ENCODE assay signal across 8 mouse cellular contexts in genomic region chr1:178319295-178320037, GRCm38 (mm10). TPM values are rescaled to one million over a fixed set of nuclear protein-coding genes. Genes with fewer than 3 reads are reported as not detected.
DNase-seq lines count a peak whose midpoint lies in the region; ATAC-seq lines count a peak whose summit lies in the region.

No protein-coding gene starts in this region.

- DNase-seq in left cerebral cortex, adult 18-20 months (ENCODE audit: low spot score in 2 of 2), result peak; percentile 18 to 33
- no peak for DNase-seq in left cerebral cortex, postnatal 25 days (ENCODE audit: low spot score in 2 of 2)
- peak; percentile 67 for DNase-seq in NIH3T3 (ENCODE audit: low read depth)
- DNase-seq in embryo, embryonic 11 days, result peak; percentile 58
- DNase-seq in gastrocnemius, postnatal 36 days, result no peak

- no peaks in the 10 kb centered on the region for H3K27me3 ChIP-seq in hindbrain, embryonic 13.5 days
- H3K27me3 ChIP-seq in liver, embryonic 15.5 days, result no peaks in the 10 kb centered on the region
- no peaks in the 10 kb centered on the region for H3K27me3 ChIP-seq in neural tube, embryonic 15.5 days (replicated peaks)

- H3K4me3 ChIP-seq in hindbrain, embryonic 13.5 days, result peak overlapping the region; percentile 67
- peak overlapping the region; percentile 77 for H3K4me3 ChIP-seq in liver, embryonic 15.5 days (replicated peaks)
- H3K4me3 ChIP-seq in neural tube, embryonic 15.5 days (replicated peaks), result peak overlapping the region; percentile 62

- H3K9me3 ChIP-seq in hindbrain, embryonic 13.5 days, result no peaks in the 10 kb centered on the region
- H3K9me3 ChIP-seq in liver, embryonic 15.5 days (replicated peaks), result no peaks in the 10 kb centered on the region
- no peaks in the 10 kb centered on the region for H3K9me3 ChIP-seq in neural tube, embryonic 15.5 days (replicated peaks)

- intact Hi-C loops in left cerebral cortex, postnatal 25 days (cut with DNase I), result loop anchor here (5.0 kb wide), 1 partner anchor 337 kb away; the partner anchor contains the start of gene Catspere2
- intact Hi-C loops in gastrocnemius, postnatal 36 days (cut with DNase I), result no loop called here

- whole genome bisulfite sequencing in hindbrain, embryonic 13.5 days, result 1% methylated on average over 12 of the region's 12 CpGs
- under 1% methylated on average over 12 of the region's 12 CpGs for WGBS in liver, embryonic 15.5 days (ENCODE audit: insufficient replicate concordance)
- WGBS in neural tube, embryonic 15.5 days, result 1% methylated on average over 12 of the region's 12 CpGs

- peaks cover 28% of the 10 kb centered on the region for H3K36me3 ChIP-seq in hindbrain, embryonic 13.5 days
- peaks cover 40% of the 10 kb centered on the region for H3K36me3 ChIP-seq in liver, embryonic 15.5 days (replicated peaks)
- peaks cover 25% of the 10 kb centered on the region for H3K36me3 ChIP-seq in neural tube, embryonic 15.5 days

- no peak for ATAC-seq in hindbrain, embryonic 13.5 days (ENCODE audit: low FRiP score)
- ATAC-seq in liver, embryonic 15.5 days (ENCODE audit: insufficient read depth), result peak; percentile 13; the same call in 1 of the 2 replicates
- ATAC-seq in neural tube, embryonic 15.5 days (ENCODE audit: low FRiP score), result peak; percentile 26; the same call in 1 of the 2 replicates

- peaks cover 36% of the 10 kb centered on the region for H3K4me1 ChIP-seq in hindbrain, embryonic 13.5 days (replicated peaks)
- H3K4me1 ChIP-seq in liver, embryonic 15.5 days (replicated peaks), result peaks cover 43% of the 10 kb centered on the region
- peaks cover 25% of the 10 kb centered on the region for H3K4me1 ChIP-seq in neural tube, embryonic 15.5 days

- peak overlapping the region; percentile 100 for H3K27ac ChIP-seq in hindbrain, embryonic 13.5 days
- H3K27ac ChIP-seq in liver, embryonic 15.5 days (replicated peaks), result peak overlapping the region; percentile 100
- peak overlapping the region; percentile 100 for H3K27ac ChIP-seq in neural tube, embryonic 15.5 days (replicated peaks)

- H3K4me2 ChIP-seq in hindbrain, embryonic 13.5 days, result peak overlapping the region; percentile 89
- peak overlapping the region; percentile 79 for H3K4me2 ChIP-seq in liver, embryonic 15.5 days
- peak overlapping the region; percentile 68 for H3K4me2 ChIP-seq in neural tube, embryonic 15.5 days

- peak overlapping the region; percentile 90 for H3K9ac ChIP-seq in hindbrain, embryonic 13.5 days
- peak overlapping the region; percentile 94 for H3K9ac ChIP-seq in liver, embryonic 15.5 days
- peak overlapping the region; percentile 82 for H3K9ac ChIP-seq in neural tube, embryonic 15.5 days (replicated peaks)

RNA-seq across cellular contexts. Expression of gene Cox20, which starts 0.5 kb away (rescaled TPM):
- total RNA-seq in left cerebral cortex, adult 18-20 months (2021), result 10 to 100 TPM; 33.1 to 34.6 TPM
- 10 to 100 TPM; 29.8 to 33.8 TPM for total RNA-seq in left cerebral cortex, postnatal 25 days (2021)
- 146 and 152 TPM in 2 replicates for polyA plus RNA-seq in hindbrain, embryonic 13.5 days (2015; fragmentation: Nextera tagmentation; extraction: Ambion mirVana)
- polyA plus RNA-seq in liver, embryonic 15.5 days (2015; fragmentation: Nextera tagmentation; extraction: Ambion mirVana), result 60.2 and 78.6 TPM in 2 replicates
- 115 and 122 TPM in 2 replicates for polyA plus RNA-seq in neural tube, embryonic 15.5 days (2015; fragmentation: Nextera tagmentation; extraction: Ambion mirVana)
- total RNA-seq in gastrocnemius, postnatal 36 days (2021), result 10 to 100 TPM; 31.6 to 33.7 TPM

RNA-seq across cellular contexts. Expression of gene Hnrnpu, which starts 18.1 kb away (rescaled TPM):
- 100 to 1,000 TPM; 419 to 428 TPM for total RNA-seq in left cerebral cortex, adult 18-20 months (2021)
- total RNA-seq in left cerebral cortex, postnatal 25 days (2021), result 100 to 1,000 TPM; 382 to 390 TPM
- polyA plus RNA-seq in hindbrain, embryonic 13.5 days (2015; fragmentation: Nextera tagmentation; extraction: Ambion mirVana), result 258 and 293 TPM in 2 replicates
- polyA plus RNA-seq in liver, embryonic 15.5 days (2015; fragmentation: Nextera tagmentation; extraction: Ambion mirVana), result 162 and 167 TPM in 2 replicates
- polyA plus RNA-seq in neural tube, embryonic 15.5 days (2015; fragmentation: Nextera tagmentation; extraction: Ambion mirVana), result 224 and 254 TPM in 2 replicates
- total RNA-seq in gastrocnemius, postnatal 36 days (2021), result 100 to 1,000 TPM in 1 of 2 experiments, 10 to 100 TPM in 1; 91.7 to 124 TPM

Comparison
In these comparisons a context has a peak if more than half of its experiments do, and no peak if none do; other contexts are left out.
1. DNase-seq: peak in left cerebral cortex, adult 18-20 months (2 of 2), NIH3T3 (single experiment) and embryo, embryonic 11 days (single experiment); none in left cerebral cortex, postnatal 25 days (0 of 2) and gastrocnemius, postnatal 36 days (0 of 2).
2. Peak in every context shown above with its lines, with median percentiles within 50 percentile points of each other: H3K27ac ChIP-seq, H3K4me2 ChIP-seq, H3K4me3 ChIP-seq and H3K9ac ChIP-seq.